Mouse (Mus musculus) erythroblast, embryonic 14.5 days (primary cell): ENCODE results near the gene Zfp768. TPM values are rescaled to one million over a fixed set of nuclear protein-coding genes. Genes with fewer than 3 reads are reported as not detected.

Experiments
- H3K27me3 ChIP-seq: 2 replicates; pipeline ENCODE4 v1.6.1; 2012; ENCODE audit warnings: inconsistent platforms; ENCODE audit not compliant: control insufficient read depth
- H3K36me3 ChIP-seq: 2 replicates; pipeline ENCODE4 v1.6.1; 2012; ENCODE audit warnings: mild to moderate bottlenecking, inconsistent platforms; ENCODE audit not compliant: control insufficient read depth
- H3K4me1 ChIP-seq: 2 replicates; pipeline ENCODE4 v1.6.1; 2012; ENCODE audit warnings: inconsistent platforms; ENCODE audit not compliant: control insufficient read depth
- H3K4me3 ChIP-seq: replicated peaks from 2 replicates; pipeline ENCODE3; 2012; ENCODE audit warnings: moderate library complexity, mild to moderate bottlenecking, inconsistent platforms
- H3K9me3 ChIP-seq: 2 replicates; pipeline ENCODE4 v1.6.1; 2012; ENCODE audit warnings: low read length, inconsistent platforms, mixed read lengths; ENCODE audit not compliant: control insufficient read depth
- GATA1 ChIP-seq: IDR thresholded peaks from 2 replicates; pipeline ENCODE4 v1.6.1; 2012; ENCODE audit warnings: low read length, inconsistent platforms, mixed read lengths
- TAL1 ChIP-seq: IDR thresholded peaks from 3 replicates; pipeline ENCODE4 v1.6.1; 2012; ENCODE audit warnings: low read length, inconsistent platforms, mixed read lengths
- polyA plus RNA-seq: library from polyadenylated mRNA; stranded (reverse); fragments of >175 nt; gene quantifications from 2 replicates; pipeline ENCODE4 v1.2.3, GENCODE M21; 2012

Zfp768 gene
- polyA plus RNA-seq, 1 experiment, result 0.17 TPM

DNA sequence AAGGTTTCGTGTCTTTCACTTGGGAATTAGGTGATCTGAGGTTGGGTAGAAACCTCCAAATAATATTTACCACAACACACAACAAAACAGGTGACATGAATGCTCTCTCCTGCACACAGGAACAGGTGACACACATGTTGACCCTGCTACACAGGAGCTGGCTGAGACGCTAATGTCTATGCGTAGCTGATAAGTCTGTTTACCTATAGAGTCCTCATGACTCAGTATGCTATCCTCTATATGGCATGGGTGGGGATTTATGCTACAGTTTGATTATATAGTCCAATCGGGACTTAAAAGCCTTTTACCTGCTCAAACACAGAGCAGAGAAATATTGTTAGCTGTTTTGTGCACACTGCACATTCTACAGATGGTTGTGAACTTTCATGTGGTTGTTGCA is 14.9 kb upstream of the Zfp768 start:
- Histone ChIP-seq H3K36me3 (no peaks in the 10 kb centered on the region), H3K9me3 (no peaks in the 10 kb centered on the region), H3K27me3 (peaks cover 45% of the 10 kb centered on the region), H3K4me3 (no peak overlapping the region), H3K4me1 (peaks cover 10% of the 10 kb centered on the region)
- TF ChIP-seq TAL1 (no peak), GATA1 (no peak)

- Histone ChIP-seq H3K4me1 (peaks cover 6% of the 10 kb centered on the region), H3K36me3 (no peaks in the 10 kb centered on the region), H3K27me3 (peaks cover 31% of the 10 kb centered on the region), H3K4me3 (no peak overlapping the region), H3K9me3 (no peaks in the 10 kb centered on the region)
- TF ChIP-seq GATA1, result no peak
- no peak for TF ChIP-seq TAL1
Measured at GRCm38 (mm10) chr7:127358472-127358871, 13.1 kb upstream of the Zfp768 start.

- TF ChIP-seq TAL1 (no peak), GATA1 (no peak)
- Histone ChIP-seq H3K4me1 (peaks cover 3% of the 10 kb centered on the region), H3K36me3 (no peaks in the 10 kb centered on the region), H3K9me3 (no peaks in the 10 kb centered on the region), H3K27me3 (peaks cover 26% of the 10 kb centered on the region), H3K4me3 (no peak overlapping the region)
Measured at GRCm38 (mm10) chr7:127357871-127358270, 12.5 kb upstream of the Zfp768 start.

DNA sequence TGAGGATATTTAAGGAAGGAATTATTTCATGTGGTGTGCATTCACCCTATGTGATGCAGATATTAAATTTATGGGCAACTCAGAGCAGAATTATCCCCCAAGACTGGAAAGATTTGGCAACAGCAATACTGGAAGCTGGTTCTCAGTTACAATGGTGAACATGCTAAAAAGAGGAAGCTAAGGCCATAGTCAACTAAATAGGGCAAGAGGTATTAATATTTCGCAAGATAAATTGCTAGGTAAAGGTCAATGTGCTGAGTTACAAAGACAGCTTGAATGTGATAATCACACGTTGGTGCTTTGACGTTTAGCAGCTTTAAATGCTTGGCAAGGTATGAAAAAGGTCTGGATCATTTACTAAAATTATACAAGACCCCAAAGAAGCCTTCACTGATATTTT is 10.4 kb upstream of the Zfp768 start:
- TF ChIP-seq GATA1 (no peak), TAL1 (no peak)
- Histone ChIP-seq H3K4me1 (no peaks in the 10 kb centered on the region; the same call in 1 of the 2 replicates), H3K36me3 (no peaks in the 10 kb centered on the region)

GRCm38 (mm10) chr7:127351230-127352004 is 6.0 kb upstream of the Zfp768 start:
- Histone ChIP-seq H3K9me3 (no peaks in the 10 kb centered on the region), H3K4me3 (no peak overlapping the region), H3K27me3 (peaks cover 7% of the 10 kb centered on the region), H3K4me1 (peaks cover 6% of the 10 kb centered on the region), H3K36me3 (no peaks in the 10 kb centered on the region)
- TF ChIP-seq TAL1 (no peak), GATA1 (no peak)

More for the DNA sequence above, 10.4 kb upstream of the Zfp768 start:
- H3K27me3 ChIP-seq, result peaks cover 19% of the 10 kb centered on the region
- H3K4me3 ChIP-seq, result no peak overlapping the region
- H3K9me3 ChIP-seq, result no peaks in the 10 kb centered on the region

GRCm38 (mm10) chr7:127346676-127347075 is 1.3 kb upstream of the Zfp768 start:
- H3K9me3 ChIP-seq, result peaks cover 3% of the 10 kb centered on the region; the same call in 1 of the 2 replicates
- H3K27me3 ChIP-seq, result peaks cover 12% of the 10 kb centered on the region
- H3K4me1 ChIP-seq, result peaks cover 27% of the 10 kb centered on the region
- H3K36me3 ChIP-seq, result peaks cover 8% of the 10 kb centered on the region
- TF ChIP-seq TAL1, result no peak
- no peak for TF ChIP-seq GATA1
- H3K4me3 ChIP-seq, result no peak overlapping the region

GRCm38 (mm10) chr7:127345092-127345491 is 297 bp downstream of the Zfp768 start:
- peaks cover 3% of the 10 kb centered on the region; the same call in 1 of the 2 replicates for H3K9me3 ChIP-seq
- peaks cover 12% of the 10 kb centered on the region for H3K27me3 ChIP-seq
- peaks cover 27% of the 10 kb centered on the region for H3K4me1 ChIP-seq
- TF ChIP-seq TAL1 (no peak), GATA1 (no peak)
- H3K4me3 ChIP-seq, result peak overlapping the region; percentile 89
- peaks cover 8% of the 10 kb centered on the region for H3K36me3 ChIP-seq

- TF ChIP-seq GATA1 (no peak), TAL1 (no peak)
- H3K4me3 ChIP-seq, result no peak overlapping the region
- peaks cover 12% of the 10 kb centered on the region for H3K27me3 ChIP-seq
- peaks cover 27% of the 10 kb centered on the region for H3K4me1 ChIP-seq
- H3K9me3 ChIP-seq, result peaks cover 3% of the 10 kb centered on the region; the same call in 1 of the 2 replicates
- H3K36me3 ChIP-seq, result peaks cover 8% of the 10 kb centered on the region
Measured at GRCm38 (mm10) chr7:127344371-127344770, 1.0 kb downstream of the Zfp768 start.

GRCm38 (mm10) chr7:127343351-127344019 is 1.9 kb downstream of the Zfp768 start:
- TF ChIP-seq TAL1, result no peak
- TF ChIP-seq GATA1, result no peak
- H3K4me1 ChIP-seq, result peaks cover 27% of the 10 kb centered on the region
- H3K4me3 ChIP-seq, result no peak overlapping the region
- peaks cover 8% of the 10 kb centered on the region for H3K36me3 ChIP-seq
- peaks cover 10% of the 10 kb centered on the region for H3K27me3 ChIP-seq
- peaks cover 3% of the 10 kb centered on the region; the same call in 1 of the 2 replicates for H3K9me3 ChIP-seq
